27 mouse cellular contexts compared by ENCODE assay signal in the genomic region with DNA sequence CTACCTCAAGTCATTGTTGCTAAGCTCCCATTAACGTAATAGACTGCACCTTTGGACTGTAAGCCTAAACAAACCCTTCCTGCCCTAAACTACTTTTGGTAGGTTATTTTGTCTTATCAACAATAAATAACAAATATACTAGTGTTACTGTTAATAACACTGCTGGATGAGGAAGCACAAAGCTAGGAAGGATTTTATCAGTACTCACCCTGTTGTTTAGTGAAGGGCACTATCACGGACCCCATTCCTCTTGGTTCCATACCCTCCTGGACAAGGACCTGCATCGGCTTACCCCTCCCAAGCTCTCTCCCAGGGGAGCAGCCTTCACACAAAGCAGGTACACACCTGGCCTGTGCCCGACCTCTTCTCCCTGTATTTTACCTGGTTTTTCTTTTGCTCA.
DNase-seq lines count a peak whose midpoint lies in the region; ATAC-seq and TF ChIP-seq lines count a peak whose summit lies in the region.
"Had no signal": no experiment of that assay in that cellular context is flagged by ENCODE, and none has a peak within 500 bp of the region (broad histone marks: within the 10 kb centered on the region; RNA-seq: fewer than 3 reads in every experiment).

No protein-coding gene starts in this region.

- no peaks in the 10 kb centered on the region for H3K9me3 ChIP-seq in forebrain, embryonic 15.5 days
- no peaks in the 10 kb centered on the region for H3K9me3 ChIP-seq in forebrain, embryonic 11.5 days (ENCODE audit: control insufficient read depth, low read length)
- no peaks in the 10 kb centered on the region for H3K9me3 ChIP-seq in liver, embryonic 13.5 days (replicated peaks)
- no peaks in the 10 kb centered on the region for H3K9me3 ChIP-seq in liver, postnatal 0 days (ENCODE audit: low read length)
- no peaks in the 10 kb centered on the region for H3K9me3 ChIP-seq in MEL (replicated peaks; ENCODE audit: insufficient read depth, low read length)
- H3K9me3 ChIP-seq in liver, embryonic 16.5 days (replicated peaks; ENCODE audit: control insufficient read depth, low read length): no peaks in the 10 kb centered on the region
- H3K9me3 ChIP-seq: embryonic facial prominence, embryonic 13.5 days; embryonic facial prominence, embryonic 15.5 days; forebrain, embryonic 10.5 days; forebrain, embryonic 13.5 days had no signal

- H3K4me1 ChIP-seq in forebrain, embryonic 15.5 days: peaks cover 30% of the 10 kb centered on the region
- H3K4me1 ChIP-seq in forebrain, embryonic 11.5 days (replicated peaks; ENCODE audit: control insufficient read depth, insufficient read depth, low read length): 0 out of 2 replicates have a peak, but pooled peaks cover 2% of the 10 kb centered on the region
- peaks cover 55% of the 10 kb centered on the region for H3K4me1 ChIP-seq in liver, embryonic 13.5 days (replicated peaks)
- peaks cover 30% of the 10 kb centered on the region for H3K4me1 ChIP-seq in liver, postnatal 0 days (ENCODE audit: insufficient read depth)
- peaks cover 21 to 44% of the 10 kb centered on the region in 2 experiments for H3K4me1 ChIP-seq in MEL (ENCODE audit: control insufficient read depth in 1 of 2, insufficient read depth in 2 of 2, low read length in 2 of 2)
- peaks cover 53% of the 10 kb centered on the region for H3K4me1 ChIP-seq in liver, embryonic 16.5 days (ENCODE audit: control insufficient read depth, low read depth, low read length)
- no peaks in the 10 kb centered on the region for H3K4me1 ChIP-seq in lung, adult 2 months (ENCODE audit: control insufficient read depth, insufficient read depth, low read length)
- H3K4me1 ChIP-seq: embryonic facial prominence, embryonic 15.5 days had no signal

- no peak overlapping the region for H3K4me2 ChIP-seq in forebrain, embryonic 15.5 days (replicated peaks)
- no peak overlapping the region for H3K4me2 ChIP-seq in forebrain, embryonic 11.5 days (ENCODE audit: low read depth, low read length, severe bottlenecking)
- H3K4me2 ChIP-seq in liver, embryonic 13.5 days: no peak overlapping the region
- H3K4me2 ChIP-seq in liver, postnatal 0 days (ENCODE audit: low read depth, low read length): no peak overlapping the region
- no peak overlapping the region for H3K4me2 ChIP-seq in liver, embryonic 16.5 days (ENCODE audit: low read depth, low read length)
- H3K4me2 ChIP-seq: embryonic facial prominence, embryonic 13.5 days; embryonic facial prominence, embryonic 15.5 days; forebrain, embryonic 13.5 days had no signal

- peak overlapping the region; percentile 31; the same call in 1 of the 2 replicates for H3K27ac ChIP-seq in forebrain, embryonic 15.5 days (replicated peaks)
- H3K27ac ChIP-seq in forebrain, embryonic 11.5 days (ENCODE audit: low read depth, low read length): no peak overlapping the region
- H3K27ac ChIP-seq in liver, embryonic 13.5 days: peak overlapping the region; percentile 97
- H3K27ac ChIP-seq in liver, postnatal 0 days (ENCODE audit: low read depth): no peak overlapping the region
- peak overlapping the region; percentile 93 for H3K27ac ChIP-seq in MEL (ENCODE audit: control insufficient read depth, low read depth, low read length)
- peak overlapping the region; percentile 96; the same call in 1 of the 2 replicates for H3K27ac ChIP-seq in liver, embryonic 16.5 days (ENCODE audit: low read length)
- H3K27ac ChIP-seq: embryonic facial prominence, embryonic 13.5 days; embryonic facial prominence, embryonic 15.5 days; forebrain, embryonic 10.5 days; forebrain, embryonic 13.5 days had no signal

- H3K79me2 ChIP-seq in MEL (ENCODE audit: control insufficient read depth, insufficient read depth, low read length, poor library complexity): no peaks in the 10 kb centered on the region

- 88% methylated on average over 4 of the region's 4 CpGs for WGBS in forebrain, embryonic 15.5 days
- WGBS in forebrain, embryonic 11.5 days: 88% methylated on average over 4 of the region's 4 CpGs
- 58% methylated on average over 4 of the region's 4 CpGs for WGBS in liver, embryonic 13.5 days (ENCODE audit: insufficient replicate concordance)
- 65% methylated on average over 4 of the region's 4 CpGs for WGBS in liver, postnatal 0 days (ENCODE audit: insufficient replicate concordance)
- WGBS in liver, embryonic 16.5 days (ENCODE audit: insufficient replicate concordance): 49% methylated on average over 4 of the region's 4 CpGs
- WGBS in lung, adult 2 months: 86% methylated on average over 4 of the region's 4 CpGs

- TF ChIP-seq CTCF in liver, postnatal 0 days (IDR thresholded peaks at IDR 0.05; ENCODE audit: low read depth): no peak
- TF ChIP-seq CTCF in MEL (IDR thresholded peaks at IDR 0.05 in 2 of 3, conservative IDR thresholded peaks at IDR 0.05 in 1 of 3; ENCODE audit: control insufficient read depth in 1 of 3, insufficient read depth in 1 of 3, low read depth in 2 of 3, low read length in 3 of 3, poor library complexity in 1 of 3, severe bottlenecking in 1 of 3): no peak
- TF ChIP-seq CTCF in lung, adult 2 months (IDR thresholded peaks at IDR 0.05; ENCODE audit: insufficient read depth, low read length): no peak

- ATAC-seq in forebrain, embryonic 15.5 days (replicated peaks): no peak
- ATAC-seq in forebrain, embryonic 11.5 days (replicated peaks; ENCODE audit: low FRiP score): no peak
- ATAC-seq in liver, embryonic 13.5 days (ENCODE audit: low read depth): no peak
- ATAC-seq in liver, postnatal 0 days: no peak
- no peak for ATAC-seq in liver, embryonic 16.5 days (ENCODE audit: low read depth)
- ATAC-seq: CD4-positive, CD25-positive, alpha-beta regulatory T cell, adult 4 months; forebrain, embryonic 13.5 days; forebrain, embryonic 16.5 days had no signal

- H3K4me3 ChIP-seq in forebrain, embryonic 15.5 days: no peak overlapping the region
- H3K4me3 ChIP-seq in forebrain, embryonic 11.5 days (ENCODE audit: low read depth, low read length): no peak overlapping the region
- no peak overlapping the region for H3K4me3 ChIP-seq in liver, embryonic 13.5 days (replicated peaks)
- H3K4me3 ChIP-seq in liver, postnatal 0 days (ENCODE audit: low read depth, low read length): no peak overlapping the region
- no peak overlapping the region for H3K4me3 ChIP-seq in MEL (ENCODE audit: control insufficient read depth in 1 of 2, insufficient read depth in 1 of 2, low read depth in 2 of 2, low read length in 2 of 2)
- H3K4me3 ChIP-seq in liver, embryonic 16.5 days (ENCODE audit: low read depth, low read length): no peak overlapping the region
- H3K4me3 ChIP-seq in lung, adult 2 months (replicated peaks; ENCODE audit: extremely low read depth, low read depth, low read length): no peak overlapping the region
- H3K4me3 ChIP-seq: embryonic facial prominence, embryonic 13.5 days; embryonic facial prominence, embryonic 15.5 days; erythroblast, embryonic 14.5 days; forebrain, embryonic 10.5 days; forebrain, embryonic 13.5 days had no signal

- H3K36me3 ChIP-seq in forebrain, embryonic 15.5 days: peaks cover 11% of the 10 kb centered on the region; the same call in 1 of the 2 replicates
- no peaks in the 10 kb centered on the region; the same call in 1 of the 2 replicates for H3K36me3 ChIP-seq in forebrain, embryonic 11.5 days (ENCODE audit: control insufficient read depth, insufficient read depth, low read length)
- no peaks in the 10 kb centered on the region for H3K36me3 ChIP-seq in liver, embryonic 13.5 days
- no peaks in the 10 kb centered on the region for H3K36me3 ChIP-seq in liver, postnatal 0 days (replicated peaks; ENCODE audit: insufficient read depth, low read length)
- peaks cover 0 to 35% of the 10 kb centered on the region in 2 experiments; a peak in 2 of 4 replicates for H3K36me3 ChIP-seq in MEL (ENCODE audit: control insufficient read depth in 1 of 2, insufficient read depth in 2 of 2, low read length in 2 of 2)
- H3K36me3 ChIP-seq in liver, embryonic 16.5 days (ENCODE audit: control insufficient read depth, insufficient read depth): no peaks in the 10 kb centered on the region
- H3K36me3 ChIP-seq: embryonic facial prominence, embryonic 15.5 days; G1E had no signal

- H3K9ac ChIP-seq in forebrain, embryonic 15.5 days (replicated peaks): no peak overlapping the region
- H3K9ac ChIP-seq in forebrain, embryonic 11.5 days (ENCODE audit: low read length): no peak overlapping the region
- no peak overlapping the region for H3K9ac ChIP-seq in liver, embryonic 13.5 days
- H3K9ac ChIP-seq in liver, postnatal 0 days (replicated peaks): no peak overlapping the region
- H3K9ac ChIP-seq in MEL (ENCODE audit: control insufficient read depth, low read depth, low read length, poor library complexity, severe bottlenecking): no peak overlapping the region
- H3K9ac ChIP-seq in liver, embryonic 16.5 days (ENCODE audit: low read depth, low read length): no peak overlapping the region
- H3K9ac ChIP-seq: embryonic facial prominence, embryonic 13.5 days; embryonic facial prominence, embryonic 15.5 days; forebrain, embryonic 13.5 days had no signal

- H3K27me3 ChIP-seq in forebrain, embryonic 15.5 days: no peaks in the 10 kb centered on the region
- H3K27me3 ChIP-seq in forebrain, embryonic 11.5 days (ENCODE audit: control insufficient read depth, insufficient read depth, low read length): no peaks in the 10 kb centered on the region
- peaks cover 14% of the 10 kb centered on the region for H3K27me3 ChIP-seq in liver, embryonic 13.5 days
- H3K27me3 ChIP-seq in liver, postnatal 0 days (ENCODE audit: insufficient read depth, low read length): no peaks in the 10 kb centered on the region
- H3K27me3 ChIP-seq in MEL (ENCODE audit: control insufficient read depth in 1 of 2, insufficient read depth in 2 of 2, low read length in 2 of 2): no peaks in the 10 kb centered on the region
- no peaks in the 10 kb centered on the region for H3K27me3 ChIP-seq in liver, embryonic 16.5 days (ENCODE audit: control insufficient read depth, insufficient read depth, low read depth, low read length)
- H3K27me3 ChIP-seq: CH12.LX; embryonic facial prominence, embryonic 13.5 days; embryonic facial prominence, embryonic 15.5 days; forebrain, embryonic 13.5 days had no signal

- TF ChIP-seq RAD21 in MEL (IDR thresholded peaks at IDR 0.05; ENCODE audit: low read depth, low read length): no peak

- TF ChIP-seq EP300 in liver, postnatal 0 days (IDR thresholded peaks at IDR 0.05; ENCODE audit: low read depth): no peak
- TF ChIP-seq EP300 in MEL (IDR thresholded peaks at IDR 0.05; ENCODE audit: low read depth in 1 of 2, low read length in 2 of 2): peak; percentile 29 to 50; a peak in 3 of 4 replicates

- DNase-seq in forebrain, embryonic 11.5 days (ENCODE audit: low spot score): no peak
- DNase-seq in liver, embryonic 13.5 days: no peak
- no peak for DNase-seq in liver, postnatal 0 days
- peak; percentile 19 for DNase-seq in MEL (ENCODE audit: low read depth, low spot score)
- DNase-seq in lung, adult 2 months: no peak
- DNase-seq: adrenal gland, adult 2 months; adrenal gland, postnatal 10 days; adrenal gland, postnatal 25 days; B cell, adult 2 months; cerebellum, adult 11 months; cerebellum, adult 18-20 months; cerebellum, adult 8-10 months; cerebellum, adult 9-11 months; cerebellum, postnatal 14 days; cerebellum, postnatal 36 days; embryo, embryonic 11 days had no signal

- TF ChIP-seq POLR2A in MEL (IDR thresholded peaks at IDR 0.05; ENCODE audit: control insufficient read depth in 1 of 2, insufficient read depth in 1 of 2, low read depth in 1 of 2, low read length in 2 of 2, poor library complexity in 1 of 2): no peak
- TF ChIP-seq POLR2A in lung, adult 2 months (IDR thresholded peaks at IDR 0.05; ENCODE audit: borderline replicate concordance, extremely low read depth, low read depth, low read length): no peak

Comparison
In these comparisons a context has a peak if more than half of its experiments do, and no peak if none do; other contexts are left out.
1. H3K27ac ChIP-seq: peak in forebrain, embryonic 15.5 days (single experiment), liver, embryonic 13.5 days (single experiment), MEL (single experiment) and liver, embryonic 16.5 days (single experiment); none in forebrain, embryonic 11.5 days (single experiment) and liver, postnatal 0 days (single experiment).